Mouse (Mus musculus): Measurements from ENCODE around the gene Rslcan18. TPM values are rescaled to one million over a fixed set of nuclear protein-coding genes. Genes with fewer than 3 reads are reported as not detected.

Gene Rslcan18
- polyA plus RNA-seq (2012; rRNA removed; ENCODE audit: low replicate concordance), result not detected in 2 replicates

DNA sequence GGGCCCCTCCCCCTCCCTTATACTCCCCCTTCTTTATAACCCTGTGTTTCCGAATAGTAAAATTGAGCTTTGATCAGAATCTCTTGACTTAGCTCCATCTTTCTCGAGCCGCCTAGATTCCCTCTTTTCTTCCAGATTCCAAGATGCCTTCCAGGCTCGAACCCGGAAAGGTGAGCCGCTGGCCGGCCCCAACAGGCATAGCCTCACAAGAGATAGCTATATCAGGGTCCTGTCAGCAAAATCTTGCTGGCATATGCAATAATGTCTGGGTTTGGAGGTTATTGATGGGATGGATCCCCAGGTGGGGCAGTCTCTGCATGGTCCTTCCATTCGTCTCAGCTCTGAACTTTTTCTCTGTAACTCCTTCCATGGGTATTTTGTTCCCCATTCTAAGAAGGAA is at the start of gene Rslcan18:
Gene Rslcan18, minus strand, starts transcription at position 101 of the 400 bp plus-strand sequence.

DNA sequence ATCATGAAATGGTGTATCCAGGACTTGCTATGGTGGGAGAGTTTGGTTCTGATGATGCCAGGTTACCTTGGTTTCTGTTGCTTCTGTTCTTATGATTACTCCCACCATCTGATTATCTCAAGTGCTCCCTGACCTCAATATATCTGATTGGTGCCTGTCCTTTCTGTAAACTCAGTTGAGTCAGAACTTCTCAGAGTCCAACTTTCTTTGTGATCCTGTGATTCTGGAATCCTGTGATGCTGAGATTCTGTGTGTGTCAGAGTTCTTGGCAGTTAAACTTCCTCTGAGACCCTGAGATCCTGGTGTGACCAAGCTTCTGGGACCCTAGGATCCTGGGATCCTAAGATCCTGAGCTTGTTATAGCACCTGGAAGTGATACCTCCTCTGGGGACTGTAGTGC is 5.3 kb upstream of the Rslcan18 start, which contains the start of gene Zfp759:
Gene Zfp759, plus strand, starts transcription at position 301 of the 400 bp plus-strand sequence.

DNA sequence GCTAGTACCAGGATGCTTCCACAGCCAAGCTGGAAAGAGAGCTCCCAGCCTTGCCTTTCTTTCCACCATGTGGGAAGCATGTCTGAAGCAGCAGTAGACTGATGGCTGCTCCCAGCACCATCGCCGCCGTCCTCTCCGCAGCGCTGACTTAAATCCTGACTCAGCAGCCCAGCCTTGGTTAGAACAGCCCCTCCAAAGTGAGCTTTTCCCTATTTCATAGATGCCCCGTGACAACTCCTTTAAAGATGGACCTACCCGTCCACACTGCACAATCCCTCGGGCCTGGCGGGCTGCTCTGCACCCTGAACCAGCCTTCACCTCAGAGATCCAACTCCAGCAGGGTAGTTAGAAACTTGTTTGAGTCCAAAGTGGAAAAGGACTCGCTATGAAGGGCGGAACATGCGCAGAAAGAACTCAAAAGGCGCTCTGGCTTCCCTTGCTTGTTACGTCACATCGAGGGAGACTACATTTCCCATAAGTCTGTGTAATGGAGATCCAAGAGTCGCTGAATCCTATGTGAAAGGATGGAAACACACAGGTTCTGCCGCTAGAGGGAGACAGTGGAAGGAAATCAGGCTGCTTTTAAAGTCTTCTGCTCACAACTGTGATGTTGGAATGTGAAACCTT is 7.8 kb downstream of the Rslcan18 start, which contains the start of gene Gm28557:
Gene Gm28557, minus strand, starts transcription at position 411 of the 627 bp plus-strand sequence.

DNA sequence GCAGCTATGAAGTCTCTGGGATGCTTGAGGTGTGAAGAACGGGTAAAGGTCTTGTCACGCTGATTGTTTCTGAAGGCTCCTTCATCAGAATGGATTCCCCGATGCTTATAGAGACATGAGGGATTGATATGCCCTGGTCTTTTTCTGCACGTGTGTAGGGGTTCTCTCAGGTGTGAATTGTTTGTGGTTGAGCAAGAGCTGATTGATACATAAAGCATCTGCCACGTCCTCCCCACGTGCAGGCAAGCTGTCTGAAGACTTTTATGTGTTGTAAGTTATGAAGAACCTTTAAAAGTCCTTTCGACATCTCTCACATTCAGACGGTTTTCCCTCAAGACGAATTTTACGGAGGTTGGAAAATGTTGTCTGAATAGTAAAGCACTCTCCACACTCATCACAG is 18.2 kb downstream of the Rslcan18 start, which contains the start of gene Zfp708:
Gene Zfp708, minus strand, starts transcription at position 101 of the 400 bp plus-strand sequence.

DNA sequence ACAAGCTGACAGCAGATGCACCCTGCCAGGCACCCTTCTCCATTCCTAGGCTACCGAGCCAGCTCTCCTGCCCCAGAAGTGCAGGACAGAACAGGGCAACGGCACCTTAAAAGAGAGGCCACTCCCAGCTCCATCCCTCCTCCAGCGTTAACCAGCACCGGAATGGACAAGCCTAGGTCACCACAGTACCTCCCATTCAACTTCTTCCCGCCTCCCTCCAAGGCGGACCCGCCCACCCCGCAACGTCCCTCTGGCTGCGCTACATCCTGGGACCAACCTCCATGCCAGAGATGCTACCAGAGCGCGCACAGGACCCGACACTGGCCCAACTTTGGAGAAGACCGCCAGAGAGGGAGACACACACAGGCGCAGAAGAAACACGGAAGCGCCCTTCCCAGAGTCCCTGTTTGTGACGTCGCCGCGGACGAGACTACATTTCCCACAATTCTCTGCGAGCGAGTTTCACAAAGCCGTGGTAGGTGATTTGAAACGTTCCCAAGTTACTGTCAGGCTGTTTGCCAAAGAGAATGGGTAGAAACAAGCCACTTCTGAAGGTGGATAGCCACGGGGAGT is 55.2 kb downstream of the Rslcan18 start, which contains the start of gene Zfp712:
Gene Zfp712, minus strand, starts transcription at position 385 of the 573 bp plus-strand sequence.

Other genes with a start within 250 kb of the Rslcan18 start
- gene Gm10767, start 211.3 kb downstream of the Rslcan18 start, polyA plus RNA-seq (2012; rRNA removed; ENCODE audit: low replicate concordance), result 0.06 and 0.15 TPM in 2 replicates
- not detected in 2 replicates for gene Zfp712, start 55.1 kb downstream of the Rslcan18 start, polyA plus RNA-seq (2012; rRNA removed; ENCODE audit: low replicate concordance)
- not detected in 2 replicates for gene Zfp708, start 18.3 kb downstream of the Rslcan18 start, polyA plus RNA-seq (2012; rRNA removed; ENCODE audit: low replicate concordance)
- gene Gm28557, start 7.7 kb downstream of the Rslcan18 start, polyA plus RNA-seq (2012; rRNA removed; ENCODE audit: low replicate concordance), result 0.91 and 0.95 TPM in 2 replicates
- gene Zfp759, start 5.4 kb upstream of the Rslcan18 start, polyA plus RNA-seq (2012; rRNA removed; ENCODE audit: low replicate concordance), result 0.02 TPM in 1 of 2 replicates, not detected in the other
- 0.53 TPM in 1 of 2 replicates, not detected in the other for gene Rsl1, start 56.9 kb upstream of the Rslcan18 start, polyA plus RNA-seq (2012; rRNA removed; ENCODE audit: low replicate concordance)
- 0.06 TPM in 1 of 2 replicates, not detected in the other for gene Zfp455, start 78.2 kb upstream of the Rslcan18 start, polyA plus RNA-seq (2012; rRNA removed; ENCODE audit: low replicate concordance)
- gene Zfp458, start 162.2 kb upstream of the Rslcan18 start, polyA plus RNA-seq (2012; rRNA removed; ENCODE audit: low replicate concordance), result 0.05 and 0.07 TPM in 2 replicates
- 0.42 and 0.62 TPM in 2 replicates for gene Zfp457, start 190.2 kb upstream of the Rslcan18 start, polyA plus RNA-seq (2012; rRNA removed; ENCODE audit: low replicate concordance)
- 0.09 and 0.11 TPM in 2 replicates for gene Zfp595, start 216.3 kb upstream of the Rslcan18 start, polyA plus RNA-seq (2012; rRNA removed; ENCODE audit: low replicate concordance)
- not detected in 2 replicates for gene Gm28044, start 244.3 kb upstream of the Rslcan18 start, polyA plus RNA-seq (2012; rRNA removed; ENCODE audit: low replicate concordance)
- gene Zfp953, start 244.3 kb upstream of the Rslcan18 start, polyA plus RNA-seq (2012; rRNA removed; ENCODE audit: low replicate concordance), result 0.02 TPM in 2 replicates